Mouse (Mus musculus) heart, embryonic 12.5 days (tissue): ENCODE measurements around the gene Cnr2. TPM values are rescaled to one million over a fixed set of nuclear protein-coding genes. Genes with fewer than 3 reads are reported as not detected.
A peak's percentile ranks its signal among the peaks of the same experiment; 100 is the strongest.

Experiments
- ATAC-seq: fragments of 200-750 bp; cut with Nextera tagmentation; 2 replicates; pipeline ENCODE4 v1.8.0; 2017; ENCODE audit warnings: moderate TSS enrichment, moderate library complexity; ENCODE audit not compliant: insufficient number of reproducible peaks, low FRiP score
- H3K27ac ChIP-seq: fragments of 300-500 bp; sonication (generic); 2 replicates; pipeline ENCODE4 v1.5.1; 2016; ENCODE audit warnings: mild to moderate bottlenecking, moderate library complexity; ENCODE audit not compliant: poor library complexity, severe bottlenecking
- H3K27me3 ChIP-seq: fragments of 300-500 bp; sonication (generic); replicated peaks from 2 replicates; pipeline ENCODE4 v1.6.1; 2016; ENCODE audit warnings: mild to moderate bottlenecking, moderate library complexity
- H3K36me3 ChIP-seq: fragments of 300-500 bp; sonication (generic); 2 replicates; pipeline ENCODE4 v1.6.1; 2016; ENCODE audit warnings: mild to moderate bottlenecking, moderate library complexity
- H3K4me1 ChIP-seq: fragments of 300-500 bp; sonication (generic); replicated peaks from 2 replicates; pipeline ENCODE4 v1.6.1; 2016; ENCODE audit warnings: mild to moderate bottlenecking
- H3K4me2 ChIP-seq: fragments of 300-500 bp; sonication (generic); 2 replicates; pipeline ENCODE4 v1.6.1; 2016; ENCODE audit warnings: mild to moderate bottlenecking, moderate library complexity
- H3K4me3 ChIP-seq: fragments of 300-500 bp; sonication (generic); 2 replicates; pipeline ENCODE4 v1.5.1; 2016; ENCODE audit warnings: mild to moderate bottlenecking
- H3K9ac ChIP-seq: fragments of 300-500 bp; sonication (generic); 2 replicates; pipeline ENCODE4 v1.6.1; 2016; ENCODE audit warnings: mild to moderate bottlenecking, moderate library complexity
- H3K9me3 ChIP-seq: fragments of 300-500 bp; sonication (generic); replicated peaks from 2 replicates; pipeline ENCODE4 v1.6.1; 2016; ENCODE audit warnings: mild to moderate bottlenecking, moderate library complexity
- WGBS: fragments of 180-500 bp; shearing (Covaris S2); methylation state at CpG from one replicate; pipeline ENCODE4 v1.1.7; 2016; 5-methylcytosine and 5-hydroxymethylcytosine counted together
- polyA plus RNA-seq: library from polyadenylated mRNA; unstranded; fragments of >200 nt; fragmentation: Nextera tagmentation; extraction: Ambion mirVana; gene quantifications from 2 replicates; pipeline ENCODE4 v1.2.1, GENCODE M21; 2016

Cnr2 gene
- polyA plus RNA-seq, 1 experiment from 2014 or later = 0.70 TPM

GRCm38 (mm10) chr4:135950365-135950764, 55.2 kb downstream of the Cnr2 start:
- Histone ChIP-seq H3K36me3 (peaks cover 39% of the 10 kb centered on the region), H3K27me3 (no peaks in the 10 kb centered on the region), H3K4me3 (no peak overlapping the region), H3K4me2 (no peak overlapping the region), H3K4me1 (peaks cover 30% of the 10 kb centered on the region), H3K9ac (no peak overlapping the region), H3K9me3 (peaks cover 10% of the 10 kb centered on the region; the same call in 1 of the 2 replicates), H3K27ac (peak overlapping the region; percentile 44)
- WGBS = 81% methylated on average over 6 of the region's 6 CpGs
- no peak for ATAC-seq

GRCm38 (mm10) chr4:135951505-135951904, 56.3 kb downstream of the Cnr2 start:
- Histone ChIP-seq H3K27me3 (no peaks in the 10 kb centered on the region), H3K9me3 (peaks cover 10% of the 10 kb centered on the region; the same call in 1 of the 2 replicates), H3K27ac (no peak overlapping the region), H3K4me3 (no peak overlapping the region), H3K9ac (no peak overlapping the region), H3K36me3 (peaks cover 51% of the 10 kb centered on the region), H3K4me2 (no peak overlapping the region), H3K4me1 (peaks cover 23% of the 10 kb centered on the region)
- no peak for ATAC-seq
- 88% methylated on average over 3 of the region's 3 CpGs for WGBS

GRCm38 (mm10) chr4:135953179-135953578, 58.0 kb downstream of the Cnr2 start:
- no peak for ATAC-seq
- Histone ChIP-seq H3K27me3 (no peaks in the 10 kb centered on the region), H3K4me2 (no peak overlapping the region), H3K36me3 (peaks cover 62% of the 10 kb centered on the region), H3K9ac (no peak overlapping the region), H3K4me1 (peaks cover 20% of the 10 kb centered on the region), H3K27ac (no peak overlapping the region), H3K9me3 (peaks cover 10% of the 10 kb centered on the region; the same call in 1 of the 2 replicates), H3K4me3 (no peak overlapping the region)
- 82% methylated on average over 3 of the region's 3 CpGs for WGBS

GRCm38 (mm10) chr4:135954241-135954640, 59.0 kb downstream of the Cnr2 start:
- H3K36me3 ChIP-seq = peaks cover 70% of the 10 kb centered on the region
- WGBS = 20% methylated on average over 2 of the region's 2 CpGs
- no peak for ATAC-seq
- H3K9ac ChIP-seq = no peak overlapping the region
- H3K4me3 ChIP-seq = no peak overlapping the region
- no peaks in the 10 kb centered on the region for H3K27me3 ChIP-seq
- no peak overlapping the region for H3K4me2 ChIP-seq
- H3K4me1 ChIP-seq = peaks cover 12% of the 10 kb centered on the region
- peaks cover 10% of the 10 kb centered on the region; the same call in 1 of the 2 replicates for H3K9me3 ChIP-seq
- no peak overlapping the region for H3K27ac ChIP-seq

- Histone ChIP-seq H3K9ac (no peak overlapping the region), H3K36me3 (peaks cover 77% of the 10 kb centered on the region), H3K4me1 (no peaks in the 10 kb centered on the region), H3K4me3 (no peak overlapping the region), H3K4me2 (no peak overlapping the region), H3K27me3 (no peaks in the 10 kb centered on the region), H3K27ac (no peak overlapping the region), H3K9me3 (peaks cover 10% of the 10 kb centered on the region; the same call in 1 of the 2 replicates)
- WGBS = 78% methylated on average over 9 of the region's 9 CpGs
- no peak for ATAC-seq
These were observed 60.7 kb downstream of the Cnr2 start for GRCm38 (mm10) chr4:135955886-135956285.

GRCm38 (mm10) chr4:135958354-135958753, 63.2 kb downstream of the Cnr2 start:
- no peak overlapping the region for H3K27ac ChIP-seq
- no peak overlapping the region for H3K4me2 ChIP-seq
- no peak overlapping the region for H3K4me3 ChIP-seq
- H3K9ac ChIP-seq = no peak overlapping the region
- ATAC-seq = no peak
- H3K36me3 ChIP-seq = peaks cover 64% of the 10 kb centered on the region
- no peaks in the 10 kb centered on the region for H3K9me3 ChIP-seq
- H3K27me3 ChIP-seq = no peaks in the 10 kb centered on the region
- 65% methylated on average over 8 of the region's 8 CpGs for WGBS
- peaks cover 3% of the 10 kb centered on the region; the same call in 1 of the 2 replicates for H3K4me1 ChIP-seq

- no peak for ATAC-seq
These were observed 65.5 kb downstream of the Cnr2 start for GRCm38 (mm10) chr4:135960717-135961116.

GRCm38 (mm10) chr4:135961709-135962108, 66.5 kb downstream of the Cnr2 start:
- Histone ChIP-seq H3K4me1 (peaks cover 17% of the 10 kb centered on the region), H3K9ac (no peak overlapping the region), H3K27ac (no peak overlapping the region), H3K27me3 (no peaks in the 10 kb centered on the region), H3K4me2 (no peak overlapping the region), H3K9me3 (no peaks in the 10 kb centered on the region), H3K36me3 (peaks cover 50% of the 10 kb centered on the region), H3K4me3 (no peak overlapping the region)
- WGBS = 87% methylated on average over 5 of the region's 5 CpGs
- no peak for ATAC-seq

More at GRCm38 (mm10) chr4:135960717-135961116, 65.5 kb downstream of the Cnr2 start:
- H3K4me2 ChIP-seq = no peak overlapping the region
- no peaks in the 10 kb centered on the region for H3K27me3 ChIP-seq
- WGBS = 24% methylated on average over 5 of the region's 5 CpGs
- no peaks in the 10 kb centered on the region for H3K9me3 ChIP-seq
- peaks cover 17% of the 10 kb centered on the region for H3K4me1 ChIP-seq
- no peak overlapping the region for H3K4me3 ChIP-seq
- H3K36me3 ChIP-seq = peaks cover 50% of the 10 kb centered on the region
- H3K27ac ChIP-seq = no peak overlapping the region
- H3K9ac ChIP-seq = no peak overlapping the region

GRCm38 (mm10) chr4:135962198-135962597, 67.0 kb downstream of the Cnr2 start:
- Histone ChIP-seq H3K9me3 (no peaks in the 10 kb centered on the region), H3K4me1 (peaks cover 17% of the 10 kb centered on the region), H3K27ac (no peak overlapping the region), H3K9ac (no peak overlapping the region), H3K36me3 (peaks cover 53% of the 10 kb centered on the region), H3K27me3 (no peaks in the 10 kb centered on the region), H3K4me2 (no peak overlapping the region), H3K4me3 (no peak overlapping the region)
- ATAC-seq = no peak
- WGBS = 82% methylated on average over 7 of the region's 7 CpGs

- Histone ChIP-seq H3K27me3 (no peaks in the 10 kb centered on the region), H3K4me1 (peaks cover 17% of the 10 kb centered on the region), H3K27ac (peak overlapping the region; percentile 92), H3K9me3 (no peaks in the 10 kb centered on the region), H3K4me3 (peak overlapping the region; percentile 79), H3K4me2 (peak overlapping the region; percentile 97), H3K36me3 (peaks cover 55% of the 10 kb centered on the region), H3K9ac (peak overlapping the region; percentile 81)
- WGBS = 6% methylated on average over 15 of the region's 15 CpGs
- ATAC-seq = peak; percentile 27; the same call in 1 of the 2 replicates
These were observed 67.8 kb downstream of the Cnr2 start for GRCm38 (mm10) chr4:135962946-135963345.

- no peaks in the 10 kb centered on the region for H3K27me3 ChIP-seq
- peak within 1 kb of the TSS; percentile 97 for H3K4me2 ChIP-seq
- H3K27ac ChIP-seq = peak within 1 kb of the TSS; percentile 92
- peak; percentile 92 for ATAC-seq
- under 1% methylated on average over 56 of the region's 56 CpGs for WGBS
- H3K4me1 ChIP-seq = peaks cover 19% of the 10 kb centered on the region
- H3K9ac ChIP-seq = peak within 1 kb of the TSS; percentile 82
- H3K9me3 ChIP-seq = no peaks in the 10 kb centered on the region
- H3K36me3 ChIP-seq = peaks cover 55% of the 10 kb centered on the region
- H3K4me3 ChIP-seq = peak within 1 kb of the TSS; percentile 79
These were observed 68.4 kb downstream of the Cnr2 start, which contains the start of gene Gale for GRCm38 (mm10) chr4:135963457-135964193. Gale (plus strand) TSS chr4:135963727.
